ENCODE assay signal across 29 mouse cellular contexts in genomic region chrX:73910049-73910448, GRCm38 (mm10). TPM values are rescaled to one million over a fixed set of nuclear protein-coding genes. Genes with fewer than 3 reads are reported as not detected.
DNase-seq lines count a peak whose midpoint lies in the region; ATAC-seq and TF ChIP-seq lines count a peak whose summit lies in the region.
"Had no signal": no experiment of that assay in that cellular context is flagged by ENCODE, and none has a peak within 500 bp of the region (broad histone marks: within the 10 kb centered on the region; RNA-seq: fewer than 3 reads in every experiment).

No protein-coding gene starts in this region.

- H3K9ac ChIP-seq in heart, postnatal 0 days (replicated peaks; ENCODE audit: low read depth, low read length) = no peak overlapping the region
- H3K9ac ChIP-seq in liver, embryonic 15.5 days = no peak overlapping the region
- H3K9ac ChIP-seq in midbrain, embryonic 16.5 days (ENCODE audit: low read depth, low read length) = no peak overlapping the region
- H3K9ac ChIP-seq: forebrain, embryonic 13.5 days; heart, embryonic 12.5 days; hindbrain, embryonic 13.5 days; limb, embryonic 13.5 days; lung, embryonic 14.5 days; neural tube, embryonic 15.5 days had no signal

- no peak overlapping the region for H3K27ac ChIP-seq in heart, postnatal 0 days (ENCODE audit: low read depth)
- H3K27ac ChIP-seq in liver, embryonic 15.5 days (replicated peaks) = 0 out of 2 replicates have a peak overlapping the region, but pooled peaks have one; percentile 72
- H3K27ac ChIP-seq in midbrain, embryonic 16.5 days (ENCODE audit: low read length) = no peak overlapping the region
- H3K27ac ChIP-seq: forebrain, embryonic 13.5 days; hindbrain, embryonic 13.5 days; kidney, postnatal 0 days; limb, embryonic 13.5 days; midbrain, embryonic 10.5 days; neural tube, embryonic 15.5 days had no signal

- no peak for TF ChIP-seq CTCF in heart, postnatal 0 days (IDR thresholded peaks at IDR 0.05; ENCODE audit: low read depth)

- H3K4me2 ChIP-seq in heart, postnatal 0 days (ENCODE audit: low read depth, low read length) = peak overlapping the region; percentile 15; the same call in 1 of the 2 replicates
- H3K4me2 ChIP-seq in liver, embryonic 15.5 days = peak overlapping the region; percentile 74; the same call in 1 of the 2 replicates
- no peak overlapping the region for H3K4me2 ChIP-seq in midbrain, embryonic 16.5 days (ENCODE audit: low read length)
- H3K4me2 ChIP-seq: forebrain, embryonic 13.5 days; hindbrain, embryonic 13.5 days had no signal

- no peak for DNase-seq in heart, postnatal 0 days (ENCODE audit: low spot score)
- no peak for DNase-seq in heart, postnatal 36 days
- DNase-seq in 416B (ENCODE audit: low read depth) = peak; percentile 58
- DNase-seq in MEL-GATA-1-ER (ENCODE audit: extremely low read depth, low read depth) = peak; percentile 31
- no peak for DNase-seq in frontal cortex, postnatal 25 days (ENCODE audit: low spot score in 2 of 2)
- DNase-seq: adrenal gland, postnatal 25 days; cerebellum, adult 11 months; cerebellum, postnatal 10 days; layer of hippocampus, adult 9-11 months; lung, embryonic 14.5 days; right cerebral cortex, adult 18-20 months; right cerebral cortex, postnatal 4 days had no signal

- WGBS in heart, postnatal 0 days = 71% methylated on average over 1 of the region's 1 CpGs
- 32% methylated on average over 1 of the region's 1 CpGs for WGBS in liver, embryonic 15.5 days (ENCODE audit: insufficient replicate concordance)
- WGBS in midbrain, embryonic 16.5 days = 68% methylated on average over 1 of the region's 1 CpGs

- intact Hi-C loops in heart, postnatal 36 days (cut with DNase I) = no loop called here

- H3K9me3 ChIP-seq in heart, postnatal 0 days (replicated peaks; ENCODE audit: control insufficient read depth, low read length) = no peaks in the 10 kb centered on the region
- H3K9me3 ChIP-seq in liver, embryonic 15.5 days (replicated peaks) = no peaks in the 10 kb centered on the region
- H3K9me3 ChIP-seq in midbrain, embryonic 16.5 days (replicated peaks; ENCODE audit: control insufficient read depth, low read length, poor library complexity, severe bottlenecking) = no peaks in the 10 kb centered on the region
- H3K9me3 ChIP-seq: forebrain, embryonic 13.5 days; heart, embryonic 12.5 days; hindbrain, embryonic 13.5 days; limb, embryonic 13.5 days; midbrain, embryonic 10.5 days; neural tube, embryonic 15.5 days had no signal

- H3K4me1 ChIP-seq in heart, postnatal 0 days (ENCODE audit: control insufficient read depth, insufficient read depth) = no peaks in the 10 kb centered on the region
- H3K4me1 ChIP-seq in liver, embryonic 15.5 days (replicated peaks) = peaks cover 35% of the 10 kb centered on the region
- 0 out of 2 replicates have a peak, but pooled peaks cover 2% of the 10 kb centered on the region for H3K4me1 ChIP-seq in midbrain, embryonic 16.5 days (ENCODE audit: control insufficient read depth, insufficient read depth, low read length)
- H3K4me1 ChIP-seq: limb, embryonic 13.5 days had no signal

- no peak overlapping the region; the same call in 1 of the 2 replicates for H3K4me3 ChIP-seq in heart, postnatal 0 days (ENCODE audit: low read depth, low read length)
- H3K4me3 ChIP-seq in liver, embryonic 15.5 days (replicated peaks) = peak overlapping the region; percentile 49; the same call in 1 of the 2 replicates
- no peak overlapping the region for H3K4me3 ChIP-seq in midbrain, embryonic 16.5 days (ENCODE audit: low read depth, low read length)
- H3K4me3 ChIP-seq: forebrain, embryonic 13.5 days; hindbrain, embryonic 13.5 days; limb, embryonic 13.5 days; midbrain, embryonic 10.5 days; neural tube, embryonic 15.5 days had no signal

- H3K27me3 ChIP-seq in heart, postnatal 0 days (ENCODE audit: control insufficient read depth, insufficient read depth, low read length) = no peaks in the 10 kb centered on the region
- H3K27me3 ChIP-seq in liver, embryonic 15.5 days = no peaks in the 10 kb centered on the region
- H3K27me3 ChIP-seq in midbrain, embryonic 16.5 days (ENCODE audit: control insufficient read depth, insufficient read depth, low read depth, low read length) = no peaks in the 10 kb centered on the region
- H3K27me3 ChIP-seq: forebrain, embryonic 13.5 days; hindbrain, embryonic 13.5 days; neural tube, embryonic 15.5 days had no signal

- ATAC-seq in heart, postnatal 0 days (ENCODE audit: insufficient read depth, low read depth) = no peak
- ATAC-seq in liver, embryonic 15.5 days (ENCODE audit: insufficient read depth) = no peak
- no peak for ATAC-seq in midbrain, embryonic 16.5 days
- ATAC-seq: forebrain, embryonic 13.5 days had no signal

- H3K36me3 ChIP-seq in heart, postnatal 0 days (replicated peaks; ENCODE audit: control insufficient read depth, insufficient read depth, low read length) = no peaks in the 10 kb centered on the region
- no peaks in the 10 kb centered on the region for H3K36me3 ChIP-seq in liver, embryonic 15.5 days (replicated peaks)
- no peaks in the 10 kb centered on the region for H3K36me3 ChIP-seq in midbrain, embryonic 16.5 days (ENCODE audit: control insufficient read depth, insufficient read depth, low read length)
- H3K36me3 ChIP-seq: heart, embryonic 12.5 days; hindbrain, embryonic 13.5 days; limb, embryonic 13.5 days; midbrain, embryonic 10.5 days; neural tube, embryonic 15.5 days had no signal

- TF ChIP-seq EP300 in heart, postnatal 0 days (IDR thresholded peaks at IDR 0.05; ENCODE audit: low read depth) = no peak

RNA-seq across cellular contexts. Expression of gene Arhgap4, which starts 11.6 kb away (rescaled TPM):
- total RNA-seq in heart, postnatal 0 days (2014; rRNA removed; ENCODE audit: low replicate concordance) = 0.23 and 6.5 TPM in 2 replicates
- polyA plus RNA-seq in heart, postnatal 0 days (2015; fragmentation: Nextera tagmentation; extraction: Ambion mirVana) = 0.51 and 0.72 TPM in 2 replicates
- 1 to 10 TPM; 1.2 to 1.5 TPM for total RNA-seq in heart, postnatal 36 days (2021)
- polyA plus RNA-seq in liver, embryonic 15.5 days (2015; fragmentation: Nextera tagmentation; extraction: Ambion mirVana) = 6.4 and 7.7 TPM in 2 replicates
- 3.0 and 3.3 TPM in 2 replicates for polyA plus RNA-seq in midbrain, embryonic 16.5 days (2015; fragmentation: Nextera tagmentation; extraction: Ambion mirVana)

RNA-seq across cellular contexts. Expression of gene Naa10, which starts 11.7 kb away (rescaled TPM):
- 62.5 and 95.3 TPM in 2 replicates for total RNA-seq in heart, postnatal 0 days (2014; rRNA removed; ENCODE audit: low replicate concordance)
- 95.2 and 98.5 TPM in 2 replicates for polyA plus RNA-seq in heart, postnatal 0 days (2015; fragmentation: Nextera tagmentation; extraction: Ambion mirVana)
- 10 to 100 TPM; 58.2 to 61.4 TPM for total RNA-seq in heart, postnatal 36 days (2021)
- 72.4 and 79.2 TPM in 2 replicates for polyA plus RNA-seq in liver, embryonic 15.5 days (2015; fragmentation: Nextera tagmentation; extraction: Ambion mirVana)
- 84.6 and 85.4 TPM in 2 replicates for polyA plus RNA-seq in midbrain, embryonic 16.5 days (2015; fragmentation: Nextera tagmentation; extraction: Ambion mirVana)

RNA-seq across cellular contexts. Expression of gene L1cam, which starts 14.1 kb away (rescaled TPM):
- total RNA-seq in heart, postnatal 0 days (2014; rRNA removed; ENCODE audit: low replicate concordance) = 0.42 and 0.50 TPM in 2 replicates
- 0.05 and 0.15 TPM in 2 replicates for polyA plus RNA-seq in heart, postnatal 0 days (2015; fragmentation: Nextera tagmentation; extraction: Ambion mirVana)
- 1 to 10 TPM; 2.8 to 4.5 TPM for total RNA-seq in heart, postnatal 36 days (2021)
- 0.21 and 0.26 TPM in 2 replicates for polyA plus RNA-seq in liver, embryonic 15.5 days (2015; fragmentation: Nextera tagmentation; extraction: Ambion mirVana)
- 122 and 134 TPM in 2 replicates for polyA plus RNA-seq in midbrain, embryonic 16.5 days (2015; fragmentation: Nextera tagmentation; extraction: Ambion mirVana)

RNA-seq across cellular contexts. Expression of gene Avpr2, which starts 18.1 kb away (rescaled TPM):
- total RNA-seq in heart, postnatal 0 days (2014; rRNA removed; ENCODE audit: low replicate concordance) = not detected in 2 replicates
- not detected in 2 replicates for polyA plus RNA-seq in heart, postnatal 0 days (2015; fragmentation: Nextera tagmentation; extraction: Ambion mirVana)
- not detected for total RNA-seq in heart, postnatal 36 days (2021)
- polyA plus RNA-seq in liver, embryonic 15.5 days (2015; fragmentation: Nextera tagmentation; extraction: Ambion mirVana) = 0.05 and 0.10 TPM in 2 replicates
- polyA plus RNA-seq in midbrain, embryonic 16.5 days (2015; fragmentation: Nextera tagmentation; extraction: Ambion mirVana) = 0.09 and 0.34 TPM in 2 replicates
- total RNA-seq: adrenal gland, postnatal 25 days; gastrocnemius, adult 8-10 months; heart, postnatal 25 days; left cerebral cortex, adult 18-20 months; left cerebral cortex, postnatal 25 days; midbrain, postnatal 0 days had no signal
- polyA plus RNA-seq: cortical plate, adult 2 months; frontal cortex, adult 2 months; gonadal fat pad, adult 2 months; heart, embryonic 12.5 days; lung, embryonic 14.5 days; midbrain, postnatal 0 days had no signal

RNA-seq across cellular contexts. Expression of gene Renbp, which starts 20.6 kb away (rescaled TPM):
- 16.5 and 43.5 TPM in 2 replicates for total RNA-seq in heart, postnatal 0 days (2014; rRNA removed; ENCODE audit: low replicate concordance)
- 35.9 and 38.8 TPM in 2 replicates for polyA plus RNA-seq in heart, postnatal 0 days (2015; fragmentation: Nextera tagmentation; extraction: Ambion mirVana)
- total RNA-seq in heart, postnatal 36 days (2021) = 1 to 10 TPM; 5.4 to 6.7 TPM
- polyA plus RNA-seq in liver, embryonic 15.5 days (2015; fragmentation: Nextera tagmentation; extraction: Ambion mirVana) = 19.6 and 22.6 TPM in 2 replicates
- 8.9 and 9.1 TPM in 2 replicates for polyA plus RNA-seq in midbrain, embryonic 16.5 days (2015; fragmentation: Nextera tagmentation; extraction: Ambion mirVana)

Comparison
In these comparisons a context has a peak if more than half of its experiments do, and no peak if none do; other contexts are left out.
1. DNase-seq: peak in 416B (single experiment) and MEL-GATA-1-ER (single experiment); none in heart, postnatal 0 days (single experiment), heart, postnatal 36 days (0 of 2) and frontal cortex, postnatal 25 days (0 of 2).
2. RNA of gene L1cam, which starts 14.1 kb away (polyA plus RNA-seq): 122 to 134 TPM in midbrain, embryonic 16.5 days; 0.21 to 0.26 TPM in liver, embryonic 15.5 days and 0.05 to 0.15 TPM in heart, postnatal 0 days; every median in the first group is over 10 times any median in the second.